Mouse (Mus musculus) hindbrain, embryonic 14.5 days (tissue): ENCODE measurements around the gene Mpdu1. TPM values are rescaled to one million over a fixed set of nuclear protein-coding genes. Genes with fewer than 3 reads are reported as not detected.

Experiments
- ATAC-seq: fragments of 200-750 bp; cut with Nextera tagmentation; 2 replicates; pipeline ENCODE4 v1.8.0; 2017; ENCODE audit warnings: moderate number of reproducible peaks, mild to moderate bottlenecking, moderate TSS enrichment, moderate library complexity; ENCODE audit not compliant: low FRiP score
- DNase-seq: peaks from one replicate; pipeline ENCODE4 v3.0.0-alpha.2; 2015; ENCODE audit warnings: low spot score
- H3K27ac ChIP-seq: fragments of 300-500 bp; sonication (generic); 2 replicates; pipeline ENCODE4 v1.5.1; 2014; ENCODE audit warnings: mild to moderate bottlenecking, moderate library complexity
- H3K27me3 ChIP-seq: fragments of 300-500 bp; sonication (generic); 2 replicates; pipeline ENCODE4 v1.6.1; 2014; ENCODE audit warnings: mild to moderate bottlenecking, low read length, mixed read lengths; ENCODE audit not compliant: control insufficient read depth, insufficient read depth
- H3K36me3 ChIP-seq: fragments of 300-500 bp; sonication (generic); replicated peaks from 2 replicates; pipeline ENCODE4 v1.6.1; 2014; ENCODE audit not compliant: control insufficient read depth, insufficient read depth
- H3K4me1 ChIP-seq: fragments of 300-500 bp; sonication (generic); replicated peaks from 2 replicates; pipeline ENCODE4 v1.6.1; 2014; ENCODE audit warnings: antibody characterized with exemption, low read length, mixed read lengths; ENCODE audit not compliant: control insufficient read depth, insufficient read depth
- H3K4me2 ChIP-seq: fragments of 300-500 bp; sonication (generic); replicated peaks from 2 replicates; pipeline ENCODE4 v1.6.1; 2014; ENCODE audit warnings: mild to moderate bottlenecking, moderate library complexity
- H3K4me3 ChIP-seq: fragments of 300-500 bp; sonication (generic); replicated peaks from 2 replicates; pipeline ENCODE4 v1.5.1; 2014; ENCODE audit warnings: mild to moderate bottlenecking, low read length
- H3K9ac ChIP-seq: fragments of 300-500 bp; sonication (generic); 2 replicates; pipeline ENCODE4 v1.6.1; 2014
- H3K9me3 ChIP-seq: fragments of 300-500 bp; sonication (generic); 2 replicates; pipeline ENCODE4 v1.6.1; 2016; ENCODE audit warnings: low read length; ENCODE audit not compliant: control insufficient read depth
- WGBS: fragments of 180-500 bp; shearing (Covaris S2); extraction: QIAGEN DNeasy Blood & Tissue Kit; methylation state at CpG from one replicate; pipeline ENCODE4 v1.1.7; 2014; 5-methylcytosine and 5-hydroxymethylcytosine counted together
- polyA plus RNA-seq: library from polyadenylated mRNA; unstranded; fragments of >200 nt; fragmentation: Nextera tagmentation; extraction: Ambion mirVana; gene quantifications from 2 replicates; pipeline ENCODE4 v1.2.1, GENCODE M21; 2014

Gene Mpdu1
- polyA plus RNA-seq, 1 experiment from 2014 or later = 63.7 TPM

DNA sequence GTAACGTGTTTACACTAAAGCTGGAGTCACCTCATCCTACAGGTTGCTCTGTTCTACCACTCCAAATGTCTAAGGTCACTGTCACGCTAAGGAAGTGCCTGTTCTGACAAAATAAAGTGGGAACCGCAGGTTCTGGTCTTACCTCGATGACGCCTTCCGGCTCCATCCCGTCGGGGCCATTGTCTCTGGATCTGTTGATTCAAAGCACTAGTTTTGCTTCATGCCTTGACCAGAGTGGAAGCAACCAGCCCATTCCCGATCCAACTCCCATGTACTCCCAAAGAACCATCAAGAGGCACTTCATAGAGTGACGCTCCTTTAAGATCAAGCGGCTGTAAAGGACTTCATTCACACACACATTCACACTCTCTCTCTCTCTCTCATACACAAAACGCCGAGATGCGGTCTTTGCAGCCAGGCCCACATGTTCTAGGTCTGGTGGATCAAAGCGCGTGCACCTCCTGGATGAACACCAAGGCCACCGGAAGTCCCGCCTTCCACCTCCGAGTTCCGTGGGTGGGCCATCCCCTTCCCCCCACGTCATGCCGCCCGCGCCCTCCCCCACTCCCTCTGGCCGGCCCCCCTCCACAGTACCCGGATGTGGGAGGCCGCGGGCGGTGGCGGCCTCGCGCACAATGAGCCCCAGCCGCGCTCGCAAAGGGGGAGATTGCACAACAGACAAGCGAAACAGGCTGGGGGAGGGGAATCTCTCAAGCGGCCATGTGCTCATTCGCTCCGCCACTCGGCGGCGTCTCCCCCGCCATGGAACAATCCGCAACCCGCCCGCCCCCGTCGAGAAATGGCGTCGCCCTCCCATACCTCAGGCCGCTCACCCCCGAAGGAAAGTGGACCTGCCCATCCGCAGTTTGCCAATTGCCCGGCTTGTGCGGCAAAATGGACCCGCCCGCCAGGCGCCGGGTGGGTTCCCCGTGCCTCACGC, 8.6 kb upstream of the Mpdu1 start:
- Histone ChIP-seq H3K9me3 (no peaks in the 10 kb centered on the region), H3K27me3 (no peaks in the 10 kb centered on the region), H3K4me3 (peak overlapping the region; percentile 85), H3K9ac (peak overlapping the region; percentile 90), H3K4me1 (peaks cover 16% of the 10 kb centered on the region), H3K27ac (peak overlapping the region; percentile 92), H3K4me2 (peak overlapping the region; percentile 99), H3K36me3 (peaks cover 79% of the 10 kb centered on the region)
- 1% methylated on average over 61 of the region's 61 CpGs for WGBS
- DNase-seq (peak; percentile 94), ATAC-seq (peak; percentile 80)

DNA sequence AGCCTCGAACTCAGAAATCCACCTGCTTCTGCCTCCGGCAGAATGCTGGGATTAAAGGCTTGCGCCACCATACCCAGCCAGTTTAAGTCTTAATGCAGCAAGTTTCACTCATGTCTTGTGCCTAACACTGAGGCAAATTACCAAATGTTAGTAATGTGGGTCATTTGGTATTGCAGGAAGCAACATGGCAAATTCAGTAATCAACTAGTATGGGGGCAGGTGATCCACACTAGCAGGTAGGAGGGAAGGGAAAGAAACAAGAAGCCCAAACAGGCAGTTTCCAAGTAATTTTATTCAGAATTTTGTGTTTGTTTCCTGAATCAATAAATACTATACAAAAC, 4.2 kb upstream of the Mpdu1 start:
- Histone ChIP-seq H3K4me2 (no peak overlapping the region), H3K9me3 (no peaks in the 10 kb centered on the region), H3K4me1 (peaks cover 19% of the 10 kb centered on the region), H3K4me3 (no peak overlapping the region), H3K27me3 (no peaks in the 10 kb centered on the region), H3K27ac (no peak overlapping the region), H3K36me3 (peaks cover 73% of the 10 kb centered on the region), H3K9ac (no peak overlapping the region)
- WGBS = 91% methylated on average over 3 of the region's 3 CpGs
- no peak for DNase-seq
- no peak for ATAC-seq

DNA sequence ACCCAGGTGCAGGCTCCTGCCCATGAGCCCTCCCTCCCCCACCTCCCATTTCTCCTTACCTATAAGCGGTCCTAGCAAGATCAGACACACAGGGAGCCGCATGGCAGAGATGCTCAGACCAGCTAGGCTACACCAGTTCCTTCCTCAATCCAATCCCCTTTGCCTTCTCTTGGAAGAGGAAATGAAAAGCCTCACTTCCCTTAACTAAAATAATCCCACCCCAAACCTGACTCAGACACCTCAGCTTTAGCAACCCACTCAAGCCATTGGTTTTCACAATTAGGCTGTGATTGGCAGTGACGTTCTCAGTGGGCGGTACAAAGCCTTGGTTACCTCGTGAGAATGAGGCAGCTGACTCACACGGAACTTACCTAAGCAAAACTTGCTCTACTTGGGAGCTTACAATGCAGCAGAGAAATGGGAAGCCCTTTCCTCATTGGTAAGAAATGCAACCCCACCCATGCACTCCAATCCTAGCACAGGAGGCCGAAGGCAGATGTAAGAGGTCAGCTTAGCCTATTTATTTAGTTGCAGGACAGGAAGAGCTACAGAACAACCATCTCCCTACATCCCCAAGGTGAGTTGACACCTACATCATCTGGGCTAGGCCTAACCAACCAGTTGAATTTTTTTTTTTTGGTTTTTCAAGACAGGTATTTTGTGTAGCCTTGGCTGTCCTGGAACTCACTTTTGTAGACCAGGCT, 3.7 kb upstream of the Mpdu1 start, which contains the start of gene Cd68:
Gene Cd68, minus strand, starts transcription at position 193 of the 704 bp plus-strand sequence.
- Histone ChIP-seq H3K4me1 (peaks cover 24% of the 10 kb centered on the region), H3K27me3 (no peaks in the 10 kb centered on the region), H3K4me3 (no peak within 1 kb of the TSS), H3K9me3 (no peaks in the 10 kb centered on the region), H3K4me2 (no peak within 1 kb of the TSS), H3K9ac (no peak within 1 kb of the TSS), H3K36me3 (peaks cover 73% of the 10 kb centered on the region), H3K27ac (no peak within 1 kb of the TSS)
- ATAC-seq (no peak), DNase-seq (no peak)
- WGBS = 44% methylated on average over 7 of the region's 7 CpGs

DNA sequence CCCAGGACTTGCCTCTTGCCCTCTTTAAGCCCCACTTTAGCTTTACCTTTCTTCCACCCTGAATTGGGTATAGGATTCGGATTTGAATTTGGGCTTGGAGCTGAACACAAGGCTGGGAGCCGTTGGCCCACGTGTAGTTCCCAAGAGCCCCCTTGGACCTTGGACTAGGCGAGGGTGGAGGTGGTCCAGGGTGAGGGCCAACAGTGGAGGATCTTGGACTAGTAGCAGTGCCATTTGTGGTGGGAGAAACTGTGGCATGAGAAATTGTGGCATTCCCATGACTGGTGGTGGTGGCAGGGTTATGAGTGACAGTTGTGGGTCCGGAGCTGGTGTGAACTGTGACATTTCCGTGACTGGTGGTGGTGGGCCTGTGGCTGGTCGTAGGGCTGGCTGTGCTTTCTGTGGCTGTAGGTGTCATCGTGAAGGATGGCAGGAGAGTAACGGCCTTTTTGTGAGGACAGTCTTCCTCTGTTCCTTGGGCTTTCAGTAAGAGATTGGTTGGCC, 3.1 kb upstream of the Mpdu1 start:
- DNase-seq (no peak), ATAC-seq (no peak)
- Histone ChIP-seq H3K27ac (no peak overlapping the region), H3K27me3 (no peaks in the 10 kb centered on the region), H3K4me1 (peaks cover 24% of the 10 kb centered on the region), H3K9ac (no peak overlapping the region), H3K9me3 (no peaks in the 10 kb centered on the region), H3K4me2 (no peak overlapping the region), H3K4me3 (no peak overlapping the region), H3K36me3 (peaks cover 69% of the 10 kb centered on the region)
- WGBS = 77% methylated on average over 9 of the region's 9 CpGs

DNA sequence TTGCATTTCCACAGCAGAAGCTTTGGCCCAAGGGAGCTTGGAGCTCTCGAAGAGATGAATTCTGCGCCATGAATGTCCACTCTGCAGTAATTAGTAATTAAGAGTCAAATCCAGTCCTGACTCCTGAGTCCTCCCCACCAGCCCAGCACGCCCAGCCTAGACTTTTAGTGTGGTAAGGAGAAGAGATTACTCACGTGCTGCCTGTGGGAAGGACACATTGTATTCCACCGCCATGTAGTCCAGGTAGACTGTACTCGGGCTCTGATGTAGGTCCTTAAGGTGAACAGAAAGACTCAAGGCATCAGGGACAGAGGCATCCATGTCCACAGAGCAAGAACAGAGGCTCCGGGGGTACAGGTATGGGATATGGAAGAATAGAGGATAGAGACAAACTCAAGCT, 2.4 kb upstream of the Mpdu1 start:
- WGBS = 98% methylated on average over 7 of the region's 7 CpGs
- Histone ChIP-seq H3K9ac (no peak overlapping the region), H3K27me3 (no peaks in the 10 kb centered on the region), H3K4me1 (peaks cover 17% of the 10 kb centered on the region), H3K4me3 (no peak overlapping the region), H3K36me3 (peaks cover 67% of the 10 kb centered on the region), H3K4me2 (no peak overlapping the region), H3K9me3 (no peaks in the 10 kb centered on the region), H3K27ac (no peak overlapping the region)
- no peak for ATAC-seq
- no peak for DNase-seq

DNA sequence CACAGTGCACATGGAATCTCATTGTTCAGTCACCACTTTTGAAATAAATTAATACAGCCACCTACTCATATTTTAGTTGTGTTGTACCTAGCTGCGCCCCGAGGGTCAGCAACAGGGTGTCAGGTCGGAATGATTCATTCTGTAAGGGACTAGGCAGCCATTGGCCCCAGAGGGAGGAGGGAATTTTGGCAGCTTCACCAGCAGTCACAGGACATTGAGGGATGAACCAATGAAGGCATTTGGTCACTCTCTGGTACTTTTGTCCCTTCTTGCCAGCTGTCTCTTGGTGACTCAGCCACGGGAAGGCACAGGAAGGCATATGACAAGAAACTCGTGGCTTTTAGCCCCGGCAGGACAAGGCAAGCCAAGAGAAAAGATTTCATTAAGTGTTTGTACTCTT, 1.4 kb upstream of the Mpdu1 start:
- Histone ChIP-seq H3K4me1 (peaks cover 14% of the 10 kb centered on the region), H3K9me3 (no peaks in the 10 kb centered on the region), H3K9ac (no peak overlapping the region), H3K4me3 (no peak overlapping the region), H3K36me3 (peaks cover 65% of the 10 kb centered on the region), H3K4me2 (no peak overlapping the region), H3K27me3 (no peaks in the 10 kb centered on the region), H3K27ac (peak overlapping the region; percentile 93)
- DNase-seq (no peak), ATAC-seq (no peak)
- WGBS = 91% methylated on average over 6 of the region's 6 CpGs

DNA sequence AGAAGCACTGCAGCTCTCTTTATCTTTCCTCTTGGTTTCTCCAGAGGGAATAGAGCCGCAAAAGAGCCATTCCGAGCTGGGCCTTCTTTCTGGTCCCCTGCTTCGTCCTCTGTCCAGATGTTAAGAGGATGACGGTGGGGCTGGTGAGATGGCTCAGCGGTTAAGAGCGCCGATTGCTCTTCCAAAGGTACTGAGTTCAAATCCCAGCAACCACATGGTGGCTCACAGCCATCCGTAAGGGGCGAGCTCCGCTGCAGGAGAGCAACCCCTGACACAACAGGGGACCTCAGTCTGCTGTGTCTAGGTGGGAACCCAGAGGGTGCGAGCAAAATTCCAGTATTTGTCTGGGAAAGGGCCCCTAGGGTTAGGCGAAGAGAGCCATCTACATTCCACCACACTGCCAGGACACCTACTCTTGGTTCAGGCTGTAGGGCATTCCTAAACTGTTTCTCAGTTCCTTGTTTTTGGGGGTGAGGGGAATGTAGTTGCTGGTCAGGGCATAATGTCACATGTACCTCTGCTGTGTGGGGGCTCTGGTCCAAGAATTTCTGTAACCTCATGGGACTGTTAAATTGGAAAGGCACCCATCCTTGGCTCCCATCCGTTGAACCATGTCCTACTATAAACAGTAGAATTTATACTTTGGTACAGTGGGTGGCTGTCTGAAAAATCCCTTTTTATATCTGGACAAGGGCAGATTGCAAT, 677 bp upstream of the Mpdu1 start:
- peaks cover 14% of the 10 kb centered on the region for H3K4me1 ChIP-seq
- H3K27me3 ChIP-seq = no peaks in the 10 kb centered on the region
- DNase-seq = no peak
- peak overlapping the region; percentile 93 for H3K27ac ChIP-seq
- H3K9ac ChIP-seq = peak overlapping the region; percentile 50
- peak overlapping the region; percentile 58 for H3K4me2 ChIP-seq
- whole genome bisulfite sequencing = 66% methylated on average over 13 of the region's 13 CpGs
- ATAC-seq = peak; percentile 2
- peaks cover 65% of the 10 kb centered on the region for H3K36me3 ChIP-seq
- H3K9me3 ChIP-seq = no peaks in the 10 kb centered on the region
- H3K4me3 ChIP-seq = peak overlapping the region; percentile 51

DNA sequence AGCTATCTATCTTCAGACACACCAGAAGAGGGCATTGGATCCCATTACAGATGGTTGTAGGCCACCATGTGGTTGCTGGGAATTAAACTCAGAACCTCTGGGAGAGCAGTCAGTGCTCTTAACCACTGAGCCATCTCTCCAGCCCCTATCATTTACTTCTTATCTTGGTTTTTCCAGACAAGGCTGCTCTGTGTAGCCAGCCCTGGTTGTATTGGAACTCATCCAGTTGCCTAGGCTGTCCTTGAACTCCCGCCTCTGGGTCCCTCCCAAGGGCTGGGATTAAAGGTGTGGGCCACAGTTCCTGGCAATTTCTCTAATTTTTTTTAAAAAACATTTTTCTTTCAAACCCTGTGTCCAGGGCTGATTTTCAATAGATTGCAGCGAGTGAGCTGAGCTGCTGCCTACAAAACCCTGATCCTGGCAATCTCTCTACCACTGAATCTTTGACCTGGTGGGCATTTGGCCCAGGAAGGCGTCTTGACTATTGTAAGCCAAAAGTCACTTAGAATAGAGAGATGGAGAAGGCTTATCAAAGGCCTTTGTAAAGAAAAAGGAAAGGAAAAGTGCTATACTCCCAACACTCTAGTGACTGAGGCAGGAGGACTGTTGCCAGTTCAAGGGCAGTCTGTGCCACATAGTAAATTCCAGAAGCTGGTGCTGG, 1.1 kb downstream of the Mpdu1 start:
- Histone ChIP-seq H3K9me3 (no peaks in the 10 kb centered on the region), H3K4me3 (peak overlapping the region; percentile 51), H3K27me3 (no peaks in the 10 kb centered on the region), H3K9ac (no peak overlapping the region), H3K27ac (peak overlapping the region; percentile 93; the same call in 1 of the 2 replicates), H3K4me1 (peaks cover 14% of the 10 kb centered on the region), H3K36me3 (peaks cover 66% of the 10 kb centered on the region), H3K4me2 (peak overlapping the region; percentile 58)
- WGBS = 77% methylated on average over 3 of the region's 3 CpGs
- no peak for DNase-seq
- no peak for ATAC-seq
